Mouse (Mus musculus) MEL (cell line): Measurements from ENCODE around the gene Tacc3. TPM values are rescaled to one million over a fixed set of nuclear protein-coding genes. Genes with fewer than 3 reads are reported as not detected.

Source experiments
- DNase-seq: peaks from one replicate; pipeline ENCODE4 v3.0.0; 2011; ENCODE audit warnings: low read depth, low spot score
- H3K27ac ChIP-seq: 2 replicates; pipeline ENCODE4 v1.5.1; 2012; ENCODE audit warnings: low read depth, mild to moderate bottlenecking, control low read depth, low read length, moderate library complexity; ENCODE audit not compliant: control insufficient read depth
- H3K27me3 ChIP-seq, 2 experiments: fragments of 150-350 bp in 1 of 2; sonication (generic) in 1 of 2; 2 replicates each; pipeline ENCODE4 v1.6.1; 2012; ENCODE audit warnings: low read length in 2 of 2, mild to moderate bottlenecking in 2 of 2, improper control_type of control experiment in 1 of 2, moderate library complexity in 1 of 2; ENCODE audit not compliant: insufficient read depth in 2 of 2, control insufficient read depth in 1 of 2
- H3K36me3 ChIP-seq, 2 experiments: 2 replicates each; pipeline ENCODE4 v1.6.1; 2012 to 2014; ENCODE audit warnings: low read length in 2 of 2, improper control_type of control experiment in 1 of 2, inconsistent platforms in 1 of 2, mild to moderate bottlenecking in 1 of 2; ENCODE audit not compliant: insufficient read depth in 2 of 2, control insufficient read depth in 1 of 2
- H3K4me1 ChIP-seq, 2 experiments: fragments of 150-350 bp in 1 of 2; sonication (generic) in 1 of 2; 2 replicates each; pipeline ENCODE4 v1.6.1; 2012; ENCODE audit warnings: low read length in 2 of 2, improper control_type of control experiment in 1 of 2, mild to moderate bottlenecking in 1 of 2; ENCODE audit not compliant: insufficient read depth in 2 of 2, control insufficient read depth in 1 of 2
- H3K4me3 ChIP-seq, 2 experiments: fragments of 150-350 bp in 1 of 2; sonication (generic) in 1 of 2; 2 replicates each; pipeline ENCODE4 v1.5.1; 2012; ENCODE audit warnings: low read depth in 2 of 2, low read length in 2 of 2, mild to moderate bottlenecking in 2 of 2, moderate library complexity in 2 of 2, control low read depth in 1 of 2, improper control_type of control experiment in 1 of 2; ENCODE audit not compliant: control insufficient read depth in 1 of 2, insufficient read depth in 1 of 2
- H3K79me2 ChIP-seq: 2 replicates; pipeline ENCODE4 v1.6.1; 2012; ENCODE audit warnings: mild to moderate bottlenecking, low read length, moderate library complexity; ENCODE audit not compliant: control insufficient read depth, poor library complexity, insufficient read depth
- H3K9ac ChIP-seq: 2 replicates; pipeline ENCODE4 v1.6.1; 2012; ENCODE audit warnings: low read depth, mild to moderate bottlenecking, control low read depth, low read length, moderate library complexity; ENCODE audit not compliant: control insufficient read depth, poor library complexity, severe bottlenecking
- H3K9me3 ChIP-seq: fragments of 150-350 bp; sonication (generic); replicated peaks from 2 replicates; pipeline ENCODE4 v1.6.1; 2012; ENCODE audit warnings: mild to moderate bottlenecking, low read length, improper control_type of control experiment, moderate library complexity; ENCODE audit not compliant: insufficient read depth
- BHLHE40 ChIP-seq: IDR thresholded peaks from 2 replicates; pipeline ENCODE4 v1.6.1; 2012; ENCODE audit warnings: low read depth, mild to moderate bottlenecking, inconsistent platforms, low read length, improper control_type of control experiment, borderline replicate concordance
- CTCF ChIP-seq, 3 experiments: IDR thresholded peaks in 2 of 3; conservative IDR thresholded peaks in 1 of 3; 2 replicates each; pipeline ENCODE4 v1.5.1; 2011 to 2012; ENCODE audit warnings: low read length in 3 of 3, low read depth in 2 of 3, mild to moderate bottlenecking in 2 of 3, improper control_type of control experiment in 1 of 3, inconsistent platforms in 1 of 3, mixed read lengths in 1 of 3, moderate library complexity in 1 of 3; ENCODE audit not compliant: control insufficient read depth in 1 of 3, insufficient read depth in 1 of 3, poor library complexity in 1 of 3, severe bottlenecking in 1 of 3
- E2F4 ChIP-seq: IDR thresholded peaks from 2 replicates; pipeline ENCODE4 v1.6.1; 2011; ENCODE audit warnings: low read depth, low read length, improper control_type of control experiment, borderline replicate concordance
- EP300 ChIP-seq, 2 experiments: IDR thresholded peaks; 2 replicates each; pipeline ENCODE4 v1.6.1; 2011; ENCODE audit warnings: improper control_type of control experiment in 2 of 2, low read length in 2 of 2, low read depth in 1 of 2, mild to moderate bottlenecking in 1 of 2
- GATA1 ChIP-seq: IDR thresholded peaks from 2 replicates; pipeline ENCODE4 v1.6.1; 2011; ENCODE audit warnings: low read depth, low read length, improper control_type of control experiment
- HCFC1 ChIP-seq: IDR thresholded peaks from 2 replicates; pipeline ENCODE4 v1.6.1; 2012; ENCODE audit warnings: low read depth, mild to moderate bottlenecking, inconsistent platforms, low read length, improper control_type of control experiment, moderate library complexity
- KAT2A ChIP-seq: conservative IDR thresholded peaks from 2 replicates; pipeline ENCODE4 v1.6.1; 2012; ENCODE audit warnings: low read depth, low read length, improper control_type of control experiment, inconsistent platforms
- MAFK ChIP-seq: IDR thresholded peaks from 2 replicates; pipeline ENCODE4 v1.6.1; 2011; ENCODE audit warnings: low read depth, mild to moderate bottlenecking, low read length, improper control_type of control experiment, borderline replicate concordance
- MAZ ChIP-seq: IDR thresholded peaks from 2 replicates; pipeline ENCODE4 v1.6.1; 2012; ENCODE audit warnings: low read depth, mild to moderate bottlenecking, inconsistent platforms, low read length, improper control_type of control experiment
- MXI1 ChIP-seq: IDR thresholded peaks from 2 replicates; pipeline ENCODE4 v1.6.1; 2011; ENCODE audit warnings: mild to moderate bottlenecking, low read depth, low read length, improper control_type of control experiment
- MYB ChIP-seq: IDR thresholded peaks from 2 replicates; pipeline ENCODE4 v1.6.1; 2011; ENCODE audit warnings: mild to moderate bottlenecking, low read depth, low read length, improper control_type of control experiment
- POLR2AphosphoS5 ChIP-seq: IDR thresholded peaks from 2 replicates; pipeline ENCODE4 v1.6.1; 2012; ENCODE audit warnings: low read depth, borderline replicate concordance, mild to moderate bottlenecking, inconsistent platforms, low read length, moderate library complexity, mixed read lengths
- RCOR1 ChIP-seq: IDR thresholded peaks from 2 replicates; pipeline ENCODE4 v1.6.1; 2012; ENCODE audit warnings: low read depth, mild to moderate bottlenecking, inconsistent platforms, low read length, improper control_type of control experiment
- SIN3A ChIP-seq: IDR thresholded peaks from 2 replicates; pipeline ENCODE4 v1.6.1; 2012; ENCODE audit warnings: low read length, improper control_type of control experiment, inconsistent platforms
- SMC3 ChIP-seq: IDR thresholded peaks from 2 replicates; pipeline ENCODE4 v1.6.1; 2011; ENCODE audit warnings: low read depth, low read length, improper control_type of control experiment
- UBTF ChIP-seq: IDR thresholded peaks from 2 replicates; pipeline ENCODE4 v1.6.1; 2012; ENCODE audit warnings: low read depth, mild to moderate bottlenecking, inconsistent platforms, low read length, improper control_type of control experiment, moderate library complexity, borderline replicate concordance; ENCODE audit not compliant: insufficient read depth
- ZC3H11A ChIP-seq: IDR thresholded peaks from 2 replicates; pipeline ENCODE4 v1.6.1; 2012; ENCODE audit warnings: low read depth, mild to moderate bottlenecking, inconsistent platforms, low read length, improper control_type of control experiment
- ZMIZ1 ChIP-seq: IDR thresholded peaks from 2 replicates; pipeline ENCODE4 v1.6.1; 2012; ENCODE audit warnings: low read depth, mild to moderate bottlenecking, inconsistent platforms, low read length, improper control_type of control experiment, moderate library complexity
- ZNF384 ChIP-seq: IDR thresholded peaks from 2 replicates; pipeline ENCODE4 v1.6.1; 2012; ENCODE audit warnings: low read depth, mild to moderate bottlenecking, inconsistent platforms, low read length, improper control_type of control experiment
- polyA plus RNA-seq, 2 experiments: library from polyadenylated mRNA; stranded (reverse) in 1 of 2; unstranded in 1 of 2; fragments of >175 nt in 1 of 2; fragments of >200 nt in 1 of 2; gene quantifications; 2 replicates each; pipeline versions ENCODE4 v1.2.1 to v1.2.4; 2012; ENCODE audit warnings: low replicate concordance in 2 of 2, low read depth in 1 of 2; ENCODE audit not compliant: insufficient read length in 2 of 2, insufficient read depth in 1 of 2, missing spikeins in 1 of 2
- total RNA-seq: library from RNA; depleted of rRNA; stranded (reverse); fragments of 300-350 nt; gene quantifications from 2 replicates; pipeline ENCODE4 v1.2.3, GENCODE M21; 2012

Gene Tacc3
- total and polyA plus RNA-seq, 3 experiments, result 149 to 609 (median 165) TPM

DNA sequence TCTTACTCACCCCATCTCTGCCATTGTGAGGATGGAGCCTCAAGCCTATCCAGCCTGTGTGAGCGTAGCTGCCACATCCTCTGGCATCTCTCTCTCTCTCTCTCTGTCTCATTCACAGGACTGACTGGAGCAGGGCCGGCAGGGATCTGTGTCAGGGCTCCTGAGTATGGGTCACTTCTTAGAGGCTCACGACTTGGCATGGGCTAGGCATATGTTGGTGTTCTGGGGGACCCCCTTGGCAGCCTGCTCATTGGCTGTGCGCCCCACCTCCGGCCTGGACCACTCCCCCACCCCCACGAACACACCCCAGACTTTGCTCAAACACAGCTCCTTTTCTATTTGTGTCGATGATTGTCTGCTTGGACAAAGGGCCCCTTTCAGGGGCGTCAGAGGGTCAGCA is 46.1 kb downstream of the Tacc3 start (continued):
- TF ChIP-seq CTCF (IDR thresholded peaks at IDR 0.05 in 2 of 3, conservative IDR thresholded peaks at IDR 0.05 in 1 of 3; ENCODE audit: control insufficient read depth in 1 of 3, insufficient read depth in 1 of 3, low read depth in 2 of 3, low read length in 3 of 3, poor library complexity in 1 of 3, severe bottlenecking in 1 of 3), result no peak

DNA sequence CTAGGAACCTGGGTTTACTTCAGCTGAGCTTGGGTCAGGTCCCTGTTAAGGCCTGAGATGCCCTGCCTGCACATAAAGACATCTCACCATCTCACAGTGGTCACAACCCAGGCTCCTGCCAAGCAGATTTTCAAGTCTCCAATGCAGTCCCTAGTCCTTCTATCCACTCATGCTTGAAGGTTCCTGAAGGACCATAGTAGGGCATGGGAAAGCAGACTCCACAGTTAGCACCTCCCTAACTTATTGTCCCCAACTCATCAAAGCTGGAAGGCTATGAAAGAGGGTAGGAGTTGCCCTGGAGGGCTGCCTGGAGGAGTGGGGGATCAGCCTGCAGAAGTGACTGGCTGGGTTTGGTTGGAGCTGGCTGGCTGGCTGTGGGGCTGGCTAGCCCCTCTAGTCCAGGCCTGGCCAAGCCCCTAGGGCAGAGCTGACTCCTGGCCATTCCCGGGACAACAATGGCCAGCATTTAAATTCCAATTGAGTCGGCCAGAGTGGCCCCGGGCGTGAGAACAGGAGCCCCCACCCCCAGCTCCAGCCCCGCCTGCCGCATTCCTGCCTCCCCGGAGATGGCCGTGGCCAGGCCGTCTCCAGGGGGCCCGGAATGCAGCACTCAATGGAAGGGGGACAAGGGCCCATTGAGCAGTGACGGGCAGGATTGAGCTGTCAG is 47.1 kb downstream of the Tacc3 start:
- Histone ChIP-seq H3K9me3 (no peaks in the 10 kb centered on the region), H3K27ac (no peak overlapping the region), H3K4me3 (no peak overlapping the region), H3K79me2 (no peaks in the 10 kb centered on the region), H3K9ac (no peak overlapping the region), H3K27me3 (no peaks in the 10 kb centered on the region; a peak in 1 of 4 replicates), H3K36me3 (peaks cover 0 to 13% of the 10 kb centered on the region in 2 experiments; a peak in 2 of 4 replicates), H3K4me1 (peaks cover 0 to 19% of the 10 kb centered on the region in 2 experiments; a peak in 2 of 4 replicates)
- TF ChIP-seq ZNF384, result no peak
- TF ChIP-seq MXI1, result no peak
- TF ChIP-seq KAT2A, result no peak
- TF ChIP-seq UBTF, result no peak
- TF ChIP-seq GATA1, result no peak
- TF ChIP-seq MAZ, result no peak
- no peak for DNase-seq

DNA sequence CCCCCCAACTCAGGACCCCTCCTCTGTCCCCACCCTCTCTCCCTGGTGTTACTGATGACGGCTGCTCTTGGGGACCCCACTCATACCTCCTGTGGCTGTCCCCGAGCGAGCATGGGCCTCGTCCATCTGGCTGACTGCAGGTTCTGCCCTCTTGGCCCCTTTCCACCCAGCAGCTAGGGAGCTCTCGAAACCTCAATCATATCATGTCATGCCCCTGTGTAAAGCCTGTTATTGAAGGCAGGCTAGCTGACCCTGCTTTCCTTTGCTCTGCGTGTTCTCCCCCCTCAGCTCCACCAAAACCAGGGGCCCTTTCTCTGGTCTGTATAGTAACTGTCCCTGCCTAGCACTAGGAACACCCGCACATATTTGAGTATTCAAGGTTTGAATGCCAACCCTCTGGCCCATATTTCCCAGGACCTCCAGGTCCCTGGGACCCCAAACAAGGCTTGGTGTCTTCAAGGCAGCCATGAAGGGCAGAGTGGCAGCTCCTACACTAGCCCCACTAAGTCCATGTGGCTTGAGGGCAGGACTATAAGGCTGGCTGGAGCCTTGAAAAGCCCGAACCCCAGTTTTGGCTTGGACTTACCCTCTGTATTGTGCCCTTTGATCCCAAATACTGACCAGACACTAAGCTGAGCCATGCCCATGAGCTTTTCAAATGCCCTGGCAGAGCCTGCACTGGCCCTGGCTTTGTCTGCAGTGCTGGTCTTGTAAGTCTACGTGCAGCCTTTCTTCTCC is 47.9 kb downstream of the Tacc3 start:
- no peak for DNase-seq
- peak overlapping the region; percentile 1; the same call in 1 of the 2 replicates for H3K9ac ChIP-seq
- no peak overlapping the region for H3K4me3 ChIP-seq
- H3K27me3 ChIP-seq, result no peaks in the 10 kb centered on the region; a peak in 1 of 4 replicates
- H3K9me3 ChIP-seq, result no peaks in the 10 kb centered on the region
- H3K27ac ChIP-seq, result no peak overlapping the region
- H3K4me1 ChIP-seq, result peaks cover 0 to 19% of the 10 kb centered on the region in 2 experiments; a peak in 2 of 4 replicates
- no peak for TF ChIP-seq POLR2AphosphoS5
- TF ChIP-seq EP300 (IDR thresholded peaks at IDR 0.05; ENCODE audit: low read depth in 1 of 2, low read length in 2 of 2), result no peak
- TF ChIP-seq MYB, result no peak
- no peak for TF ChIP-seq SMC3
- no peak for TF ChIP-seq RCOR1
- no peak for TF ChIP-seq ZC3H11A
- TF ChIP-seq E2F4, result no peak
- no peak for TF ChIP-seq HCFC1
- TF ChIP-seq ZMIZ1, result no peak
- TF ChIP-seq MAFK, result no peak
- TF ChIP-seq SIN3A, result no peak
- no peak for TF ChIP-seq BHLHE40
- TF ChIP-seq, all 39 proteins: peak for 0
- Histone ChIP-seq H3K79me2 (no peaks in the 10 kb centered on the region), H3K36me3 (peaks cover 0 to 13% of the 10 kb centered on the region in 2 experiments; a peak in 2 of 4 replicates)
